Mouse (Mus musculus): ENCODE measurements around the gene Ddit4.

DNA sequence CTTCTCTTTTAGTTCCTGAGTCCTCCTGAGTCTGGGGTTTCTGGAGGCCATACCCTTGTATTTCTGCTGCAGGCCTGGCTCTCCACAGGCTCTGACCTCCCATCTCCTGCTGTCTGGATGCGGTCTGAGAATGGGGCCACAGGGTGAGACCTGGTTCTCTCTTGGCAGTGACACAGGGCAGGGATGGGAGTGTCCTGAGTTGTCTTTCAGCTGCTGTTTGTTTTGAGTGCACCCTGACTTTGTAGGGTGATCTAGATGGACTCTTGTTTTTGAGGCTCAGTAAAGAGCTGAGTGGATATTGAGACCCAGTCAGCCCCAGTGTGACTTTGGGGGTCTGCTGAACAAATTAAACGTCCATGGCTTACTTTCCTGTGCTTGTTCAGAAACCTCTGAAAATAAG, 26.8 kb upstream of the Ddit4 start:
- TF ChIP-seq CTCF (IDR thresholded peaks at IDR 0.05; ENCODE audit: borderline replicate concordance, insufficient read depth, low read depth, low read length) (no peak), POLR2A (IDR thresholded peaks at IDR 0.05; ENCODE audit: borderline replicate concordance, insufficient read depth, low read length) (no peak)
